Mouse (Mus musculus) c-Kit-positive CD71-negative TER-119-negative erythroid progenitor cells, embryonic 14.5 days (primary cell): ENCODE results near the gene Cntn1.
A peak's percentile ranks its signal among the peaks of the same experiment; 100 is the strongest.

Experiments
- DNase-seq: peaks from one replicate; pipeline ENCODE4 v3.0.0-alpha.2; 2013; ENCODE audit warnings: low read depth

Cntn1 gene

DNA sequence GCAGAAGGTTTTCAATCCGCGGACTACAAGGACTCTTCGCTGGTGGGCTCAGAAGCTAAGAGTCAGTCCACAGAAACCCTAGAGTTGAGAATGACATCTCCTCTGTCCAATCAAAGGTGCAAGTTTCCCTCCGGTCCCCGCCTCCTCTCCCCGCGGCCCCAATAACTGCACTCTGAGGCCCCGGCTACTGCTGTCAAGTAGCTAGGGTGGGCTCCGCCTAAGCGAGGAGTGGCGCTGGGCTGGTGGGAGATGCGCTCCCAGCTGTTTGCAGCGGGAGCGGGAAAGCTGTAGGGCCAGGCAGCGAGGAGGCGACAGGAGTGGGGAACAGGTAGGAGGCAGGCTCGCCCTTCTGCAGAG lies at the start of gene Cntn1:
Gene Cntn1 (plus strand): TSS at position 170 of the 357 bp plus-strand sequence.
- DNase-seq = no peak

DNA sequence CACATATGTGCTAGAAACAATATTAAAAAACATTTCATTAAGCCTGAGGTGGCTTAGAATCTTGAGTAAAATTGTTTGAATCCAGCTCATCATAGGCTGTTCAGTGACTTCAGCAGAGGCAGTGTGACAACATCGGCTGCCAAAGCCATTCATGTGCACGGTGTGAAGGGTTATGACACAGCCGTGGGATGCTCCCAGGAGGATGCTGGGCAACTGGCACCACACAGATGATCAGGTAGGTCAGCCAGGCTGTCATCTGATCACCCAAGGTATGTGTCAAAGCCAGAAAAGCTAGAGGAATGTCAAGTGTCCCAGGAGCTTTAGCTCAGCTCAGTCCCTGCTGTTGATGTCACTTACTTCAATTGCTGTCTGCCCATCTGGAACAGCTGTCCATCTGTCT lies 49.5 kb upstream of the Cntn1 start:
- no peak for DNase-seq

DNA sequence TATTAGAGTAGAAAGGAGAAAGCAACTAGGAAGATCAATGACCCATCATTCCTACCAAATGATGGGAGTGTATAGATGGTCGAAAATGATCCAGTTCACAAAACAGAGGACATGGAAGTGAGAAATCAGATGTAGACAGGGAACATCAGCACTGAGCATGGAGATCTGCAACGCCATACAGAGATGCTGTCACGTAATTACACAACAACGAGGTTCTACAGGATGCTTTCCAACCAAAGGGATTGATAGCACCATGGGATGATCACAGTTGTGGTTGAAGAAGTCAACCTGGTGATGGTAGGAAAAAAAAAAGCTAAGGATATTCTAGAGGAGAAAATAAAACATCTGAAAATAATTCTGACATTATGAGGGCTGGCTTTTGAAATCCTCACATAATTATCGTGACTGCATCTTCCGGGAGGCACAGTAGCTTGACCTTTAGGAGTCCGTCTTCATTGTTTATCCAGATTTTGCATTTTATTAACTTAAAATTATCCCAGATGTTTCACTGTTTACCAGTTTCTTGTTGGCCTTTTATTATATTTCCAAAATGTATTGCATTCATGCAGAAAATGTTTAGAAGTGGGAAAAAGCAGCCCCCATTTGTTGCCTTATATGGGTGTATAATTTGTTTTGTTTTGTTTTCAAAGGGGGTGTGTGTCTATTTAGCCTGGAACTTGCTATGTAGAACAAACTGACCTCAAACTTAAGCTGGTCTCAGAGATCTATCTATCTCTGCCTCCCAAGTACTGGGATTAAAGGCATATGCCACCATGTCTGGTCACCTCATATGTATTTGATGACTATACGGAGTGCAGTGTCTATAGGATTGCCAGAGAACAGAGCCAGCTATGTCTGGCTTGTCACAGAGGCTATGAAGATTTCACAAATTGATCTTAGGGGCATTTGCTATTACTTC lies 38.5 kb upstream of the Cntn1 start:
- no peak for DNase-seq

DNA sequence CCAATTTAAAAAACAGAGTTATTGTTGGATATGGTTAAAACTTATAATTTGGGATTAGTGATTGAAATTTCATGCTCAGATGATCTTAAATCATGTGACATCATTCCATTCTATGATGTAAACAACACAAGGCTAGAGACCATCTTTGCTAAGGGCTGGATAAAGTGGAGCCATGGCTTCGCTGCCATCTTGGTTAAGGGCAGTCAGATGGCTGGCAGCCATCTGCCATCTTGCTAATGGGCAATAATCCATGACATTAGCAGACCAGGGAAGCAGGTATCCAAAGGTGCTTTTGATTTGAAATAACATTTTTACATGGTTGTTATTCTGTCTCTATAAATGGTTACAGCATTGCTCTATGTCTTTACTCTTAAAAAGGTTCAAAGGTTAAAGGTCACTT lies 16.9 kb upstream of the Cntn1 start:
- DNase-seq = no peak

DNA sequence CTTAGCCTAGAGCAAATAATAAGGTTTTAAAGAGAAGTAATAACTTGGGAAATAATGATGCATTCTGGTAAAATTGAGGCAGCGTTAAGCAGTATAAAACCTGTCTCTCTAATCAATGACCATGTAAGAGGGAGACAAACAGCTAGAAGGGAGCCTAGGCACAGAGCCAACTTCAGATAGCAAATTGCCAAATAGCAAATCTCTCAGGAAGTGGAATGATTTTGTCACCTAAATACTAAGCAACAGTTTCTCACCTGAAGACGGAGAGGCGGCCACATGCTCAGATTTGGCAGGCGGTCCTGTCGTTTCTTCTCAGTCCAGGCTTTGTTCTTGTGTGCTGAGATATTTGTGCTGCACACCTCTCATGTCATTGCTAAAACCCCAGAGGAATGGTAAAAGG lies 8.4 kb upstream of the Cntn1 start:
- DNase-seq = no peak

DNA sequence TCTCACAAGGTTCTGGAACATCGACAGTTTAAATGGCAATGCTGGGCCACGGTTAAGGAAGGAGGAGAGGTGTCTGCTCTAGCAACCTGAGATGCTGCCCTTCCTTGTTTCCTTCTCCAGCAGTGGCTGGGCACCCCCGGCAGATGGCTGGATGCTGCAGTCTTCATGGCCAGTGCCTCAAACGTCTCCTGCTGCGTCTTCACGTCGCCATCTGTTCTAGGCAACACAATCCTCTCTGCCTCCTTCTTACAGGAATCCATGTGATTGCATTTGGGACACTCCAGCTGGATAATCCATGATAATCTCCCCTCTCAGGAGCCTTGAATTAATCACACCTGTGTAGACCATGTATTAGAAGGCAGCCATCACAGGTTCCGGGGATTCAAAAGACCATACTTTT lies 4.9 kb upstream of the Cntn1 start:
- no peak for DNase-seq

DNA sequence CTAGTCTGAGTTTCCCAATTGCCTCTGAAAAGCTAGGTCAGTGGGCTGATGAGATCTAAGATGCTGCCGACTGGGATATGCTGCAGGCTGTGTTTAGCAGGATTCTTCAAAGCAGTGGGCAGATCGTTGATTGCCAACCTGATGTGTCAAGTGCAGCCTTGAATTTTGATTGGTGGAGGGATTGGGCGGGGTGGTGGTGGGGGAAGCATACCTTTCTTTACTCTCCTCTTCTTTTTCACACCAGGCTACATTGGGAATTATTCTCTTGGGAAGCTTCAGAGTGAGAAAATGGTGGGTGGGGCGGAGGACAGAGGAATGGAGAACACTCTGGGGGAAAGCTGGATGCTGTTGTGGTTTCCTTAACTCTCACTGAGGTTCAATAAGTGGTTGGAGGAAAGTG lies 2.9 kb upstream of the Cntn1 start:
- DNase-seq = no peak

DNA sequence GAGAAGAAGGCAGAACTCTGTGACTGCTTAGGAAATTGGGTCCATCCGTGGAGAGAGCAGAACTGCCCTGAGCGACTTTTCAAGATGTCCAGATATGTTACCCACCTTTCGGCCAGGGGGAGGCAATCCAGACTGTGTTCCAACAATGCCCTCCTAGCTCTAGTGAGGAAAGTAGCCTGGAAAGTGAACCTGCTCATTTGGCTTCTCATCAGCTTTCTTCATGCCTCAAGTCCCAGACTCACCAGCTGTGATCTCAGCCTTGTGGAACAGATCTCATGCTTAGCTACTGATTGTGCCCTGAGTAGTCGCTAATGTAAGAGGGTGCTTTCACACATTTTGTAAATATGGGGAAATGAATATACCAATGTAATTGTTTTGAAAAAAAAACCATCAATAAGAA lies 2.4 kb upstream of the Cntn1 start:
- no peak for DNase-seq

DNA sequence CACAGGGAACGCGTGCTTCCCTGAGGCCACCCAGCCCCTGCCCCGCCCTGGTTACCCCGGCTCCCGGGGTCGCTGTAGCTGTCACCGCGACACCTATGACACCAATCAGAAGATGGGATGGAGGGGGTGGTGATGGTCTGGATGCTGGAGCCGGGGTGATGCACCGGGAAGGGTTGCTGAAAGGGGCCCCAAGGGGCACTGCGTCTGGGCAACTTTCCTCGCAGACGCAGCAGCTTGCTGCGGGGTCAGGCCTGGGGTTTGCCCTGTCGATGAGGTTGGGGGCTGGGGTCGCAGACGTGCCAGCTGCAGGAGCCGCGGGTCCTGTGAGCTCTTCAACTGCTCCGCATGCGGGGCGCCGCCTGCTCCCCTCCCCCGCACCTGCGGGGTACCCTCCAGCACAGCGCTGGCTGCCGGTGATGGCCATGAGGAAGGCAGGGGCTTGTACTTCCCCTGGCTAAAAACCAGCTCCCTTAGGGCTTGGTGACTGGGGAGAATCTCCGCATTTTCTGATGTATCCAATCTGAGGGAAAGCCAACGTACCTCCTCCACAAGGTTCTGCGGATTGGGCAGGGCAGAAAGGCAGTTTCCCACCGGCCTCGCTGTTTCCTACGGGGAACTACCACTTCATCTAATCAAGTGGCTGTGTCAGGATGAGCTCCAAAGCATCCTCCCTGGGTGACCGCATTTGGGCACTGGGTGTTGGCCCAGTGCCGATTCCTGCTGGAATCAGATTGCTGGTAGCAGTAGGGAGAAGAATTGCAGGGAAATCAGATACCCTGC lies 578 bp downstream of the Cntn1 start:
- DNase-seq = no peak

DNA sequence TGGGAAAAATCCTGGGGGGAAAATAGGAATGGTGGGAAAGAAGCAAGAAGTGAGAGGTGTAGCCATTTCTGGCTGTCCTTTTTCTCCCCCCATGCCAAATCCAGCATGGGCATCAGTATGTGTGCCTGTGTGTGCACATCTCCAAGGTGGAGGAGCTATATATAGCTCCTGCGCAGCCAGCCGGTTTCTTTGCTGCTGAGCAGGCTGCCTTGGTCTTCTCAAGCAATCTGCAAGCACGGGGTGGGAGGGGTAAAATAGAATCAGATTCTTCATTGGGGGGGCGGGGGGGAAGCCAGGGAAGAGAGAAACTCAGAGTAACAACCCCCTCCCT lies 1.1 kb downstream of the Cntn1 start:
- no peak for DNase-seq

DNA sequence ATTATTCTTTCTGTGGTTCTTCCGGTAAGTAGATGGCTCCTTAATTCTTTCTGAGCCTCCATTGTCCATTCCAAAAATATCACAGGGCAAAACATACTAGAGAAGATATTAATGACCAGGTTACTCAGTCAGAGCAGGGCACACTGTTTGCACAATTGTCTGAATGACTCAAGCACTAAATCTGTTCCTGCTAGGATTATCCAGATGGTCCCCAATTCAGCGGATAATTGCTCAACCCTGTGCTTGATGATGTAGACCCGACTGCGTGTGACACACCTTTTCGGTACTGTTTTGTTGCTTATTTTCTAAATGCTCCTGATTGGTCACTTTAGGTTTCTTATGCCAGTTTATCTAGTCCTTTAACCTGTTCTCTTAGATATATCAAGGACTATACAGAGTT lies 6.6 kb downstream of the Cntn1 start:
- DNase-seq = no peak

DNA sequence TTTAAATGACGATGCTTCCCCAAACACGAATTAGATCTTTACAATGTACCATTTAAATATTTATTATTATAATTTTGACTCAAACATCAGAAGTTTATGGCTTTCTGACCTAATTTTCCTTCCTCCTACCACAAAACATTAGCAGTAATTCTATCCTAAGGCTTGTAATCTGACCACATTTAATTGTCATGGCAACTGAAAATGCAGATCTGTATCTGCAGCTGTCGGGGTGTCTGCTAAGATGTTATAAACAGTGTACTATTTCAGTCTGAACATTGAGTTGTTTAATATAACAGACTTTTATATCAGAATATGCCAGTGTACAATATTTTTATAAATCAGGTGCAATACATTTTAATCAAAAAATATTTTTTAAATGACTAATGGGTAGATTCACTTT lies 10.0 kb downstream of the Cntn1 start:
- no peak for DNase-seq

DNA sequence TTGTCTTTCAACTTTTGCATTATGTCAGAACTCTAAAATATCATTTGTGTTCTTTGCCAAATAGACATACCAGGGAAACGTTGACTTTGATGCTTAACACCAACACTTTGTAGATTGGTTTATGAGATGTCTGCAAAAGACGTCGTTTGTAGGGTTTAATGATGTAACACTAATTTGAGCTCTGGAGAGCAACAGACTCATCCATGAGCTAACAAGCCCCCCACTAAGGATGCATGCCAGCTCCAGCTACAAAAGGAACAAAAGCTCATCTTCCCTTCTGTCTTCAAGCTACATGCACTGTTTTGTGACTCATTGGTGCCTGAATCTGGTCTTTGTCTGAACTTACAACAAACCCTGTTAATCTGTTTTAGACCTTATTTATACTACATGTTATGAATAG lies 28.5 kb downstream of the Cntn1 start:
- no peak for DNase-seq

DNA sequence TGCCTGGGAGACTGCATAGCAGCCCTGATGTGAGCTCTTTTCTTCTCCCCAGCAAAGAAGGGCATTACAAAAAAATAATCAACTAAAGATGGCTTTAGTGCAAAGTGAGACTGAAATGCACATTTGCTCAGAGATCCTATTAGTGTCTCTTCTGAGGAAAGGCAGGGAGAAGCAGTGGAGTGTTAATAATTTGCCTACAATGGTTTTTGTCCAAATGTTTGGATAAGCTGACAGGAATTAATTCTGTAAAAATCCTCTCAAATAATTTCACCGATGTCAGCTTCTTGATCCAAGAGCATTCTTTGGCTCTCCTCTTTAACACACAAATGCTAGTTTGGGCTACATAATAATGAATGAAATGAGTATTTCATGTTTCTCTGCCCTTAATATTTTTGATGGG lies 34.9 kb downstream of the Cntn1 start:
- no peak for DNase-seq

DNA sequence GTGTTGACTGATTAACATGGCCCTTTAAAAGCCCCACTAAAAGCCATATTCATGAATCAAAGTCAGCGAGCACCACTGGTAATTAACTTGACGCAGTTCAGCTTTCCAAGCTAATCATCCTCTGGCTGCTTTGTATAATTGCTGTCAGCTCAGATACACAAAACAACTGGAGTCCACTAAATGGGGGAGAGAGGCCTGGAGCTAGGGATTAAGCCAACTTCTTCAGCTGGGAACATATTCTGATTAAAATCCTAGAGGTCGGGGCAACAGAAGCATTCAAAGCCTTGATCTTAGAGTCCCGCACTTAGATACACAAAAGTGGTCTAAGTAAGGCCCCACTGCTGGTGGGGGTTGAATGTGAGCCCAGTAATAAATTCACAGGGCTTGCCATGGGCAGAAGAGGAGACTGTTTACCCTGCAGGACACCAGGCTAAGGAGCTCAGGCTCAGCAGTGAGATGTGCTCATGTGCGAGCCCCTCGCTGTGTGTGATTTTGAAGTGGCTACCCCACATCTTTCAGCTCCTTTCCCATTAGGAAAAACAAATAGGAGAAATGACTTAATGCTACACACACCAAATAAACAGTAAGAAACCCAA lies 36.8 kb downstream of the Cntn1 start:
- DNase-seq = no peak

DNA sequence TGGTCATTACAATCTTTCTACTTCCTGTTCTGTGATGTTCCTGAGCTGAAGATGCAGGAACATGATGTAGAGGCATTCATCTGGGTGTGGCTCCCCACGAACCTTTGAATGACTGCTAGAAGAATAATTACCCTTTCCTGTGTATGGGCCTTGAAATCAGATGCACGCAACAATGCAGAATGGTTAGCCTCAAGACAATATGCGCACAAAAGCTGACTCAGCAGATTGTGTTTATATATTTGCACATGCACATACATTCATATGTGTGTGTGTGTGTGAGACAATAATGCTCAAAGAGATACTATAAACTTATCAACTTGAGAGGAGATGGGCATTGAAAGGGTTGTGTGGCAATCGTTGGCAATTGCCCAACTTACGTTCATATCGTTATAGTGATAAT lies 39.8 kb downstream of the Cntn1 start:
- DNase-seq = no peak

DNA sequence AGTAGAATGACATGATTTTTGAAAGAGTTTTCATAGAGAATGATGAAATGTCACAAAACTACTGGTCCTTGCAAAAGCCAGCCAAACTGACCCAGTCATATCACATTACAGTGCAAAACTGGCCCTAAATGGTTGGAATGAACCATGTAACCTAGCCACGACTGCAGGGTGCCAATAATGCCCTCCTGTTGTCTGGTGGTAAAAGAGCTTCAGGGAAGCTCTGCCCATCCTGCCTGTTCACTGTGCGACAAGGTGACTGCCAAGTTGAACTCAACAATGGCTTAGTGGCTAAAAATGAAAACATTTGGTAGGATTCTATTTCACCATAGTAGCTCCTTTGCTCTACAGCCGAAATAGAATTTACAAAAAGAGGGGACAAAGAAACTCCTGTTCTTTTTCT lies 41.1 kb downstream of the Cntn1 start:
- DNase-seq = no peak

DNA sequence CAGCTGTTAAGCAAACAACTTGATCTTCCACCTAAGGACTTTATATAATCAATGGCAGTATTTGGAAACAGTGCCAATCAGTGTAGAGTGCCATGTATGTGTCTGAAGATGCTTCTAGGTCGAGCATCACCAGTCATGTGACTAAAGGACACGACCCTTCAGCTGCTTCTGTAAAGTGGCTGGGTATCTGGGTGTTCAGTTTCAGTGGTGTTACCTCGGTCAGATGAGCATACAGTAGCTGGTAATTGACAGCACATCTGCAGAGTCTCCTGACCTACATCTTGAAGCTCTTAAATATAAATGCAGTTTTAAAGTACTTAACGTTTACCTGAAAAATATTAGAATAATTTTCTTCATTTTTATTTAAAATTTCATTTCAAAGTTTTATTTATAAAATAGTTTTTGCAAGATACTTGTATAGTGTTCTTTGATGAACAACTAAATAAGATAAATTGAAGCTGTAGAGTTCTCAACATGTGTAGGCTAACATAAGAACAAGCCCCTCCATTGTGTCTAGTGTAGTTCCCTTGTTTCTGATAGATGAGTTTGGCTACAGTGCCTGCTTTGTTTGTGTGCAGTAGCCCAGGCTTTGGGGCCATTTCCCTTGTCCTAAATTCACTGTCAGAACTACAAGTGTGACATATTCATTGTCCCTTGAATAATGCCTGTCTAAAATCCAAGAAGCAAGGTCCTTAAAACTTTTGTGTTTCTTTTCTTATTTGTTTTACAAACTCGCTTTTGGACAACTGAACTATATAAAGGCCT lies 48.6 kb downstream of the Cntn1 start:
- no peak for DNase-seq

DNA sequence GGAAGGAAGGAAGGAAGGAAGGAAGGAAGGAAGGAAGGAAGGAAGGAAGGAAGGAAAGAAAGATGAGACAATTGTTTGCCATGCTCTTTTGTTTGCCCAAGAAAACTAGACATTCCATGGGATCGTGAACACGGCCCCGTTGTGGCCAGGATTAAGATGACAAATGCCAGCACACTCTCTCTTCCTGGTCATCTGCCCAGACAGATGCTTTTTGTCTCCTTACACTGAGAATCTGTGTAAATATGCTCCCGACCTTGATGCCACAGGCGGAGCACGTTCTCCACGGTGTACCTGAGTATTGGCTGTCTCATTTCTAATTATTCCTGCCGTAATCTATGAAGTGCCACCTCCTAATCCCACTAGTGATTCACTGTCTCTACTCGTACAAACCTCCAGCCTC lies 51.0 kb downstream of the Cntn1 start:
- DNase-seq = no peak

DNA sequence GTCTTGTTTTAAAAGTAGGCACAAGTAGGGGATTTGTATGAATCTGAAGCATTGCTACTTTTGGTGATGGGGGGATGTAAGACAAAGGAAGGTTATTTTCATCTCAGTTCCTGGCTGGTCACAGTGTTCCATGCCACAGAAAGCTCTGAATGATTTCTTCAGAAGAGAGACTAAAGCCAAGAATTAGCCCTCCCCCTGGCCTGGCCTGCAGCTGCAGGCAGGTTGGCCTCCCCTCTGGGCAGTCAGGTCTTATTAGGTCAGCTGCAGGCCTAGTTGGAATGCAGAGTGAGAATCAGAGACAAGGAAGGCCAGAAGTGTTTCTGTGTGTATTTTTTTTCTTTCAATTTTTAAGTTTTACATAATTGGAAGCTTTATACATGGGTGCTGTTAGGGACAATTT lies 61.5 kb downstream of the Cntn1 start:
- no peak for DNase-seq

DNA sequence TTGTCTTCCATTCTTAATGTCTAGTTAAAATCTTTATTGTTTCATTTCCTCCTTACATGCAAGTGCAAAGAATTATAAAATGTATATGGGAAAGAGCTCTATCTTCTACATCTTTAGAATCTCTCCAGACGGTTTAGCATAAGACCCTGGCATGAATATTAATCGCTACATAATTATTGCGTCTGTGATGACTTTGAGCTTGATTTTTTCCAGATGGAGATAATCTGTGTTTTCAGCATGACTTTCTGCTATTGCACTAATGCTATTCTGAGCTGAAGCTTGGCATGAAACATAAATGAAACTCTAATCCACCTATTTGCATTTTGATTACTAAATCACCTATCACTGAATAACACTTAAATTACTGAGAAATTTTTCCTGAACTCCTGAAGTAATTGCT lies 82.0 kb downstream of the Cntn1 start:
- no peak for DNase-seq

DNA sequence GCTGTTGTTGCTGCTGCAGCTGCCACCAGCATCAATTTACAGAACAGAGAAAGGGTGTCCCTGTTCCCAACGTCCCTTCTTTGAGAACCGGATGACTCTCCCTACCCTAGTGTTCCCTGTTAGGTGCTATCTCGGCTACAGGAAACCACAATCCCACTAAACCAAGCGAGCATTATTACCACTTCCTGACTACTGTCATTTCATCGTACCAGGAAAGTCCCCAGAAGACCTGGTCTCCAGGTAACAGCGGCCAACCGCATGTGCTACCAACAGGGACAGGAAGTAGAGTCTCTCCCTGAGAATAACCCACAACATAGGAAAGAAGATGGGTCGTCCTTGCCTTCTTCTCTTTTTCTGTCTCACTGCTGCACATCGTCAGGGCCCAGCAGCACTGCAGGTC lies 83.3 kb downstream of the Cntn1 start:
- peak; percentile 4 for DNase-seq

DNA sequence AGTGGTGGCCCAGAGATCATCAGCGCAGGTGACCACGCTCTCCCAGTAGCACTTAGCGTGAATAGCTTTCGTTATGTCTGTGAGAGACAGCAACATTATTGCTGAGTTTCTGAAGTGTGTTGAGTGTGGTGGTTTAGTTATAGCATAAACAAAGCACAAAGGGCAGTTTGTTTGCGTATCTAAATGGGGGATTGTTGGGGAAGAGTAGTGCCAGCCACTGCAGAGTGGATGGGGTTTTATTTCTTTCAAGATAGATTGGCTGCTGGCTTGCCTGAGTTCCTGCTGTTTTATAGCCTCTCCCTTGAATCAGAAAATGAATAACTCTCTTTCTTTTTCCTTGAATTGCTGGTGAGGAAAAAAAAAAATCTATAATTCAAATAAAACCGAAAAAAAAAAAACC lies 86.1 kb downstream of the Cntn1 start:
- DNase-seq = no peak
